Mouse (Mus musculus) thymus, adult 2 months (tissue): ENCODE measurements around the gene Gm49333.

Experiments used
- CTCF ChIP-seq: fragments of 200-500 bp; IDR thresholded peaks from 2 replicates; pipeline ENCODE4 v1.5.1; 2012; ENCODE audit warnings: mild to moderate bottlenecking, control low read depth, low read length, moderate library complexity, borderline replicate concordance; ENCODE audit not compliant: control insufficient read depth, poor library complexity, insufficient read depth; ENCODE audit errors: extremely low read depth
- POLR2A ChIP-seq: fragments of 200-500 bp; IDR thresholded peaks from 2 replicates; pipeline ENCODE4 v1.6.1; 2012; ENCODE audit warnings: mild to moderate bottlenecking, low read length, control low read depth, moderate library complexity; ENCODE audit not compliant: control insufficient read depth, poor library complexity, insufficient read depth; ENCODE audit errors: extremely low read depth

GRCm38 (mm10) chr16:20591076-20591705, 20.2 kb upstream of the Gm49333 start:
- no peak for TF ChIP-seq CTCF
- no peak for TF ChIP-seq POLR2A
